Comparison of ENCODE assay signal across 7 mouse cellular contexts in the genomic region with DNA sequence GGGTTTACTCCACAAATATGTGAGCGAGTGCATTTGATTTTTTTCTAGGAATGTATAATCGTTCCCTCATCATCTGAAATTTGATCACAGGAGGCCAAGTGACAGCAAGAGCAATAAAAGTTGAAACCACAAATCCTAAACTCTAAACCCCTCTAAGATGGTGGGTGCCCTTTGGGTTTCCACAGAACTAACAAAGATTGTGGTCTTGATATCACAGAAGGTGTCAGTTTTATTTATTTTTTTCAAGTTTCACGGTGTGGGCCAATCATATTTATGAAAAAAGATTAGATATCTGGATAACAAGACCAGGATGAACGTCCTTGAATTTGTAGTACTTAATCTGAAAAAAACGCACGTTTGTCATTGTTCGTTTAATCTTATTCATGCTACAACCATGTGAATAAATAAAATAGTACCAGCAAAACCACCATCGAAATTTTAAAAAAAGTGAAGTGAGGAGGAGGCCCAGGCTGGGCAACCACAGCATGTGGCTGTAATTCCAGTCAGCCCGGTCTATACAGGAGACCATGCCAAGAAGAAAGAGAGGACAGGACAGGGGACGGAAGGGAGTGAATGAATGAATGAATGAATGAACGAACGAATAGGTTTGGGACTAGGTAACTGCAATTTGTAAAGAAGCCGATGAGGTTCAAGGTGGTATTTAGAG. TPM values are rescaled to one million over a fixed set of nuclear protein-coding genes. Genes with fewer than 3 reads are reported as not detected.
A peak's percentile ranks its signal among the peaks of the same experiment; 100 is the strongest.
DNase-seq lines count a peak whose midpoint lies in the region; ATAC-seq lines count a peak whose summit lies in the region.

No protein-coding gene starts in this region.

- DNase-seq in lung, adult 18-20 months, result no peak
- DNase-seq in forebrain, embryonic 11.5 days (ENCODE audit: low spot score), result no peak
- no peak for DNase-seq in urinary bladder, adult 18-20 months (ENCODE audit: low spot score in 2 of 2)
- no peak for DNase-seq in left cerebral cortex, adult 9 months (ENCODE audit: low spot score in 2 of 2)

- peak overlapping the region; percentile 94 for H3K9ac ChIP-seq in lung, embryonic 16.5 days (ENCODE audit: low read length)
- H3K9ac ChIP-seq in forebrain, embryonic 11.5 days (ENCODE audit: low read length), result peak overlapping the region; percentile 94
- H3K9ac ChIP-seq in limb, embryonic 15.5 days, result peak overlapping the region; percentile 63; the same call in 1 of the 2 replicates
- peak overlapping the region; percentile 49; the same call in 1 of the 2 replicates for H3K9ac ChIP-seq in stomach, embryonic 15.5 days

- H3K4me3 ChIP-seq in lung, embryonic 16.5 days (ENCODE audit: low read length), result peak overlapping the region; percentile 95
- peak overlapping the region; percentile 89 for H3K4me3 ChIP-seq in forebrain, embryonic 11.5 days (ENCODE audit: low read depth, low read length)
- peak overlapping the region; percentile 95 for H3K4me3 ChIP-seq in limb, embryonic 15.5 days
- peak overlapping the region; percentile 71 for H3K4me3 ChIP-seq in stomach, embryonic 15.5 days (replicated peaks)

- WGBS in lung, embryonic 16.5 days, result 13% methylated on average over 13 of the region's 13 CpGs
- WGBS in forebrain, embryonic 11.5 days, result 24% methylated on average over 13 of the region's 13 CpGs
- WGBS in limb, embryonic 15.5 days, result 13% methylated on average over 13 of the region's 13 CpGs
- WGBS in stomach, embryonic 15.5 days, result 16% methylated on average over 13 of the region's 13 CpGs

- peak overlapping the region; percentile 91 for H3K27ac ChIP-seq in lung, embryonic 16.5 days (ENCODE audit: low read length)
- H3K27ac ChIP-seq in forebrain, embryonic 11.5 days (ENCODE audit: low read depth, low read length), result peak overlapping the region; percentile 95
- peak overlapping the region; percentile 93 for H3K27ac ChIP-seq in limb, embryonic 15.5 days
- H3K27ac ChIP-seq in stomach, embryonic 15.5 days, result peak overlapping the region; percentile 85

- no peaks in the 10 kb centered on the region for H3K36me3 ChIP-seq in lung, embryonic 16.5 days (ENCODE audit: control insufficient read depth, insufficient read depth, low read length)
- no peaks in the 10 kb centered on the region for H3K36me3 ChIP-seq in forebrain, embryonic 11.5 days (ENCODE audit: control insufficient read depth, insufficient read depth, low read length)
- H3K36me3 ChIP-seq in limb, embryonic 15.5 days, result no peaks in the 10 kb centered on the region
- H3K36me3 ChIP-seq in stomach, embryonic 15.5 days, result no peaks in the 10 kb centered on the region

- ATAC-seq in lung, embryonic 16.5 days (ENCODE audit: low read depth), result peak; percentile 19; the same call in 1 of the 2 replicates
- ATAC-seq in forebrain, embryonic 11.5 days (replicated peaks; ENCODE audit: low FRiP score), result peak; percentile 65
- ATAC-seq in limb, embryonic 15.5 days (ENCODE audit: insufficient number of reproducible peaks, low FRiP score, low TSS enrichment, low read depth), result peak; percentile 27
- peak; percentile 10; the same call in 1 of the 2 replicates for ATAC-seq in stomach, embryonic 15.5 days (ENCODE audit: insufficient read depth, low FRiP score, low read depth)

- peaks cover 8% of the 10 kb centered on the region for H3K4me1 ChIP-seq in lung, embryonic 16.5 days (replicated peaks; ENCODE audit: control insufficient read depth, insufficient read depth, low read length)
- 0 out of 2 replicates have a peak, but pooled peaks cover 2% of the 10 kb centered on the region for H3K4me1 ChIP-seq in forebrain, embryonic 11.5 days (replicated peaks; ENCODE audit: control insufficient read depth, insufficient read depth, low read length)
- peaks cover 9% of the 10 kb centered on the region for H3K4me1 ChIP-seq in limb, embryonic 15.5 days
- H3K4me1 ChIP-seq in stomach, embryonic 15.5 days, result no peaks in the 10 kb centered on the region

- H3K9me3 ChIP-seq in lung, embryonic 16.5 days (ENCODE audit: control insufficient read depth, low read length), result no peaks in the 10 kb centered on the region
- no peaks in the 10 kb centered on the region for H3K9me3 ChIP-seq in forebrain, embryonic 11.5 days (ENCODE audit: control insufficient read depth, low read length)
- H3K9me3 ChIP-seq in limb, embryonic 15.5 days, result no peaks in the 10 kb centered on the region
- H3K9me3 ChIP-seq in stomach, embryonic 15.5 days, result no peaks in the 10 kb centered on the region

- H3K4me2 ChIP-seq in lung, embryonic 16.5 days (ENCODE audit: low read depth, low read length), result peak overlapping the region; percentile 60
- peak overlapping the region; percentile 56 for H3K4me2 ChIP-seq in forebrain, embryonic 11.5 days (ENCODE audit: low read depth, low read length, severe bottlenecking)
- peak overlapping the region; percentile 64 for H3K4me2 ChIP-seq in limb, embryonic 15.5 days
- H3K4me2 ChIP-seq in stomach, embryonic 15.5 days, result peak overlapping the region; percentile 57

- H3K27me3 ChIP-seq in lung, embryonic 16.5 days (ENCODE audit: control insufficient read depth, insufficient read depth, low read depth, low read length), result no peaks in the 10 kb centered on the region
- no peaks in the 10 kb centered on the region for H3K27me3 ChIP-seq in forebrain, embryonic 11.5 days (ENCODE audit: control insufficient read depth, insufficient read depth, low read length)
- H3K27me3 ChIP-seq in limb, embryonic 15.5 days, result no peaks in the 10 kb centered on the region
- H3K27me3 ChIP-seq in stomach, embryonic 15.5 days (replicated peaks), result no peaks in the 10 kb centered on the region

RNA-seq across cellular contexts. Expression of a gene that starts 0.8 kb away (rescaled TPM):
- 21.6 and 24.3 TPM in 2 replicates for polyA plus RNA-seq in lung, embryonic 16.5 days (2015; fragmentation: Nextera tagmentation; extraction: Ambion mirVana)
- polyA plus RNA-seq in forebrain, embryonic 11.5 days (2014; fragmentation: Nextera tagmentation; extraction: Ambion mirVana), result 58.5 and 66.8 TPM in 2 replicates
- polyA plus RNA-seq in limb, embryonic 15.5 days (2015; fragmentation: Nextera tagmentation; extraction: Ambion mirVana), result 16.9 and 19.1 TPM in 2 replicates
- 17.7 and 18.9 TPM in 2 replicates for polyA plus RNA-seq in stomach, embryonic 15.5 days (2015; fragmentation: Nextera tagmentation; extraction: Ambion mirVana)

Comparison
In these comparisons a context has a peak if more than half of its experiments do, and no peak if none do; other contexts are left out.
1. ATAC-seq: peak in every context shown above with its lines; median percentile 65 in forebrain, embryonic 11.5 days; 27 in limb, embryonic 15.5 days; 19 in lung, embryonic 16.5 days; 10 in stomach, embryonic 15.5 days.